Mouse (Mus musculus): ENCODE results near the gene Fam43a. TPM values are rescaled to one million over a fixed set of nuclear protein-coding genes. Genes with fewer than 3 reads are reported as not detected.

The Fam43a gene
- total RNA-seq (2021): 10 to 100 TPM; 23.6 to 27.5 TPM
- long read RNA-seq, experiment 1, transcript Fam43a-201 (1 exons, 3,075 nt): major isoform, 24 of 24 reads
- long read RNA-seq, experiment 1, partial matches to known transcripts: 0 of 24 reads
- long read RNA-seq, experiment 1, other reads (novel, unspliced or antisense): 0 of 24 reads
- long read RNA-seq, experiment 2, transcript Fam43a-201 (1 exons, 3,075 nt): major isoform, 9 of 9 reads
- long read RNA-seq, experiment 2, partial matches to known transcripts: 0 of 9 reads
- long read RNA-seq, experiment 2, other reads (novel, unspliced or antisense): 0 of 9 reads

DNA sequence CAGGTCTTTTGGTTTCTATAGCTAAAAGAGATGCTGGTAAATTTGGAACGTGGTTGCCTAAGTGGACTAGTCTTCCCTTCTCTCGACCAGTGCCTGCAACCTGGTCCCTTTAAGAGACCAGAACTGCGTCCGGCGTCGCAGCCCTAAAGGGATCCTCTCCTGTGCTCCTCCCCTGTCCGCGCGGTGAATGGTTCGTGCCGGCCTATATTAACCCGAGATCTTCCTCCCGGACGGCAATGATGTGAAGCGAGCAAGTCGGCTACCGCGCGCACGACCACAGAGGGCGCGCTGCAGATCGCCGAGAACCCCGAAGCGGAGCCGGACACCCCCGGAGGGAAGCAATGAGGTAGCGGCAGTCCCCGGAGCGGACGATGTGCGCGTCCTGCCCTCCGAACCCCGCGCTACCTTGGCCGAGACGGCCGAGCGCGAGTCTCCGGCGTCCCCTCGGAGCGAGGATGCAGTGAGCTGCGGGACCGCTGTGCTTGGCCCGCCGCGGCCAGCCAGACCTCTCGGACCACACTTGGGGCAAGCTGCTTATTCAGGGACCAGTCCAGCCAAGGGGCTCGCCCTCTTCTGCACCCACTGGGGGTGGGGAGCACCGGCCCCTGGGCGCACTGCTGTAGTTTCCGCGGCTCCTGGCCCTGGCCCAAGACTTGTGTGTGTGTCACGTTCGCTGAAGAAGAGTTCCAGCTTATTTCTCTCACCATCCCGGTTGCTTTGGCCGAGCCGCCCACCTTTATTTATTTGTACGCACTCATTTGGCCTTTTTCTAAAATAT lies at the start of gene Fam43a:
Gene Fam43a (plus strand): TSS at position 233 of the 778 bp plus-strand sequence.
- peak; percentile 94 to 95 for DNase-seq

DNA sequence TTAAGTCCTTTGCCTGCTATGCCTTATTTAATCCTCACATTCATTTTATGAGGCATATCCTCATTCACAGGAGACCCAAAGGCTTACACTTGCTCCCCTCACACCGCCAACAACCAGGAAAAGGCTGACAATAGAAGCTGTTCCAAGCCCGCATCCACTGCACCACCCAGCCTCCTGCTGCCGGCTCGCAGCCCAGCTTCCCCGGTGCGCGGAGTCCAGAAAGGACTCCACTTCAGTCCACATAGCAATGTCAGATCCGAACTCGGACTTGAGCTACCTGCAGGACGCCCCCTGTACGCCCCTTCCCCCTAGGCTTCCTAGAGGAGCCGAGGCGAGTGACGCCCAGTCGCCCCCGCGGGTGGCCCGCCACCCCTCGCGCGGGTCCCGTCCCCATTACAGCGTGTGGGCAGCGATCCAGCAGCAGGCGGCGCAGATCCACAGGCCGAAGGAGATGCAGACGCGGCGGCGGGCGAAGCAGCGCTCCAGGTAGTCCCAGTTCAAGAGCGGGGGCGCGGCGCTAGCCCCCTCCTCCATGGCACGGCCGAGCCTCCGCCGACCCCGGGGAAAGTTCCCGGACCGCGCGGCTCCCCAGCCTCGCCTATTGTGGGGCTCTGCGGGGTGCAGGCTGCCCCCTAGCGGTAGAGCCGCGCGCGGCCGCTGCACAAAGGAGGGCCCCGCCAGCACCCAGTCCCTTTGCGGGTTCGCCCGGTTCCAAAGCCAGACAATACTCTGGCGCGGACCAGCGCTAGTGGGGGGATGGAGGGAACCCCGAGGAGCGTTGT lies 49.4 kb upstream of the Fam43a start:
- DNase-seq: peak; percentile 80 to 90

DNA sequence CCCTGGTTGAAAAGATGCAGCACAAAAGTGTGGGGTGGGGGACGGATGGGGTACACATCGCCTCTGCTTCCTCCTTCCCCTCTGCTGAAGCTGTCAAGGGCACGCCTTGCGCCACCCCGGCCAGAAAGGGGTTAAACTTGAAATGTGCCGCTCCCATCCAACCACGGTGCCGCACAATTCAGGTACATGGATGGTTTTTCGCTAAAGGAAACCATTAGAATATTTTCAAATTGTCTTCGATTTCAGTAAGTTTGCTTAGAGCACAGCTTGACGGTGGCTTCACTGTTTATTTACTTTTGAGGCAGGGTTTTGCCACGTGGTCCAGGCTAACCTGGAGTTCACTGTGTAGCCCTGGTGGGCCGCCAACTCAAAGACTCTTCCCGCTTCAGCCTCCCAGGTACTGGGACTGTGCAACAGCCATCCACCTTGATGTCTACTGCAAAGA lies 48.8 kb upstream of the Fam43a start, which contains the start of gene Tmem44:
Gene Tmem44 (minus strand): TSS at position 95 of the 445 bp plus-strand sequence.
- no peak for DNase-seq

DNA sequence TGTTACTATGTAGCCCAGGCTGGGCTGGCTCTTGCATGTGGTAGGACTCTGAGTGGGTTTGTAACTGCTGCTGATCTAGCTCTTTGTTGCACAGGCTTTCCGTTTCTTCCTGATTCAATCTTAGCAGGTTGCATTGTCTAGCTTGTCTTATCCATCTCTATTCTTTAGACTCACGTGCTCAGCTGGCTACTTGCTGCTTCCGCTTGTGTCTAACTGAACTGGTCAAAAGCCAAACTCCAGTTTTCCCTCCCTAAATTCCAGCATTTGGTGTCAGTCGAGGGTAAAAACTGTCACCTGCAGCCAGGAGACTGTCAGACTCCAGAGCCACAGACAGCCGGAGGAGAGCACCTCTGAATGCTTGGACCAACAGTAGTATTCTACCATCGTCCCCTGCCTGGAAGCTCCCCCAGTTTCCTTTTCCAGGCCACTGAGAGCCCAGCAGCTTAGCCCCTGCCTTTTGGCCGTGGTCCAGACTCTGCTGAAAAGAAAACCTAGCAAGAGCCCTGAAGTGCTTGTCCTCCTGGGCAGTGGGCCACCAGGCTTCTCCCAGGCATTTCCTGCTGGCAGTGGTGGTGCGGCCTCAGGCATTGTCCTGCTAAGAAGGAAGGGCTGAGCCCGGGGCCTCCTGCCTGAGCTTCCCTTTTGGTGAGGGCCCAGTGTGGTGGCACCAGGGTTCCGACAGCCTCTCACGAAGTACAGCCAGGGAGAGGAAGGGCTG lies 46.7 kb upstream of the Fam43a start:
- DNase-seq: peak; percentile 73 to 81

DNA sequence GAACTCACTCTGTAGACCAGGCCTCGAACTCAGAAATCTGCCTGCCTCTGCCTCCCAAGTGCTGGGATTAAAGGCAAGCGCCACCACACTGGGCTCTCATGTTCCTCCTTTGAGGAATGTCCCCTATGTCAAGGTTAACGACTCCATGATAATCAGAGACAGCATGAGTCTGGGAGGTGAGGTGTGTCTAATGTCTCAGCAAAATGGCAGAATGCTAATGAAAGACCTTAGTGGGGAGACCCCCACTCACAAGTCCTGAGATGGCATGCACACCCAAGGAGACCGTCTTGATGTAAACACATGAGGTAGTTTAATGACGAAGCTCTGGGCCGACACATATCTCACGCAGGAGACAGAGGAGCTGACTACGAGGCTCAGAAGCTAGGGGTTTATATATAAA lies 45.4 kb upstream of the Fam43a start:
- DNase-seq: no peak

DNA sequence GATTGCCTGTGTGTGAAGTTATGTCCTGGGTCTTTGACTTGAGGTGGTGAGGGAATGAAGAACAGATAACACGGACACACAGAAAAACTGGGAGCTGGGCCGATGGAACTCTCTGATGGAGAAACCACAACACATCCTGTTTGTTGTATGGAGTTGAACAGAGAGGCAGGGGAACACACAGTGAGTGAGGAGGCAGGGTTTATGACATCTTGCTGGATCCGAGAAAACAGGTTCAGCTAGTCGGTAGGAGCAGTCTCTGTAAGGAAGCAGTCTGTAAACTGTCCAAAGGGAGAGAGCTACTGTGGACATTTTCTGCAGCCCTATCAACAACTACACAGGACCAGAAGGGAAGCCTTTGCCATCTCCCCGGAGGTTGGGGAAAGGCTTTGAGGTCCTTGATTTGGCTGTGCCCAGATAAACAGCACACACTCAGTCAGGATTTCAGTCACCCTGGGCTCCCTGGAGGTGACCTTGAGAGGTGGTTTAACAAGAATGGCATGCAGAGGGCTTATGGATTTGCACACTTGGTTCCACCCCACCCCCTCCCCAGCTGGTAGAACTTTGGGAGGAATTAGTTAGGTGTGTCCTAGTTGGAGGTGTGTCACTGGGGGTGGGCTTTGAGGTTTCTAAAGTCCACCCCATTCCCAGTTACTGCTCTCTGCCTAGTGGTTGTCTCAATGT lies 40.1 kb upstream of the Fam43a start:
- peak; percentile 31 to 38 for DNase-seq

DNA sequence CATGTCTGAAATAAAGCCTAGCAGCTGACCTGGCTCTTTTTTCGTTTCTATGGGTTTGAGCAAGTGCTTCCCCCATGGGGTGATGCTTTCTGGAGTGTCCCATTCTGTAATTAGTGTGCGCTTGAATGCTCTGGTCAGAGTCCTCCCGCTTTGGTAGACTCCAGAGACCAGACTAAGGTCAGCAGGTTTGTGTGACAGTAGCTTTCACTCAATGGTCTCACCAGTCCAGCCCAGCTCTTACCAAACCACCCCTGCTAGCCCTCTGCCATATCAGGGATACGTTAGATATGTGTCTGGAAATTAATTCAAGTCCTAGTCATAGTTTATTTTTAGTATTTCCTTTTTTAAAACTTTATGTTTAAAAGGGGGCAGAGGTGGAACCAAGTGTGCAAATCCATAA lies 38.9 kb upstream of the Fam43a start:
- DNase-seq: no peak

DNA sequence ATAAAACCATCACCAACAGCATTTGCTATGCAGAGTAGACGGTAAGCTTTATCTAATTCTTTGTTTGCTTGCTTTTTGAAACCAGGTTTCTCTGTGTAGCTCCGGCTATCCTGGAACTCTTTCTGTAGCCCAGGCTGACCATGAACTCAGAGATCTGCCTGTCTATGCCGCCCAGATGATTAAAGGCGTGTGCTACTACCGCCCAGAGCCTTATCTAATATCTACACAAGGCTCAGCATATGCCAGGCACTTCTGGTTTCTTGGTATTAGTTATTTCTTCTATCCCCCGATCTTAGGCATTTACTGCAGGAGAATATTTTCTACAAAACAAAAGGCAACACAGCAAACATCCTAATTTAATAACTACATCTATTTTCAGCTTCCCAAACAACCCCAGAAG lies 33.9 kb upstream of the Fam43a start:
- no peak for DNase-seq

DNA sequence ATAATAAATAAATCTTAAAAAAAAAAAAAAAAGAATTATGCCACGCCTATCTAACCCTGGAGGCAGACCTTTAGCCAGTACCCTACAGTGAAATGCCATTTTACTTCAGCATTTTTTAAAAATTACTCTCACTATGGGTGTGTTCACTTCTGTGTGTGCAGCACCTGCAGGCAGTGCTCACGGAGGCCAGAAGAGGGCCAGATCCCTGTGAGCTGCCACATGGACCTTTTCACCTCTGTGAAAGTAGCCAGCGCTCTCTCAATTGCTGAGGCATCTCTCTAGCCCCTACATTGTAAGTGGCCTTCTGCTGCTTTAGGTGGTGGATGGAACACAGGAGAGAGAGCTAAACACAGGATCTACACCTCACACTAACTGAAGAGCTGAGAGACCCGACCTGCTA lies 29.4 kb upstream of the Fam43a start:
- no peak for DNase-seq

DNA sequence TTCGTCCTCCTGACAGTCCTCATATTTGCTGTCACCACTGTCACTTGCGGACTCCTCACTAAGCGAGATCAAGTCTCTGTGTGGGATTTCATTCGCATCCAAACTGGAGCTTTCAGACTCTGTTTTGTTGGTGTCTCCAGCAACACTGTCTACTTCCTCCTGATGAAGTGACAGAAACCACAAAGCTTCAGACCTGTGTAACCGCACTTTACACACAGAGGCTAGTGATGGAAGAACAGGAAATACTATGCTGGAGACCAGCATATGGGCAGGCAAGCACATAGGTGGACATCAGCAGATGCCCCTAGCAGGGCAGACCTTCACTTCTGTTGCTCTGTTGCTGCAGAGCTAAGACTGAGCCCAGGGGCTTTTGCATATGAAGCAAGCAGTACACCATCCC lies 28.1 kb upstream of the Fam43a start:
- no peak for DNase-seq

DNA sequence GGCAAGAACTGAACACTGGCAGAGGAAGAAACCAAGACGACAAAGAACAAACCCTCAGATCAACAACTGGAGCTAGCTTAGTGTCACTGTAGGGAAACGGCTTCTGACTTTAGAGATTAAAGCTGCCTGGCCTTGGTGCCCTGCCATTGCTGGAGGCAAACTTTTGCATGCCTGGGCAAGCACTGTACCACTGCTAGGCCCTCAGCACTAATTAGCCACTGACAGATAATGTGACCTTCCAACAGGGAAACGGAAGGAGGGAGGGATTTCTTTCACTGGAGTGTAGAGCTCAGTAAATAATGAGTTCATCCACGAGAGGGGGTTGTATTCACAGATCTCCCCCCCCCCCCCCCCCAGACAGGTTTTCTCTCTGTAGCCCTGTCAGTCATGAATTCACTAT lies 27.3 kb upstream of the Fam43a start:
- peak in 1 of 2 experiments; percentile 12 for DNase-seq

DNA sequence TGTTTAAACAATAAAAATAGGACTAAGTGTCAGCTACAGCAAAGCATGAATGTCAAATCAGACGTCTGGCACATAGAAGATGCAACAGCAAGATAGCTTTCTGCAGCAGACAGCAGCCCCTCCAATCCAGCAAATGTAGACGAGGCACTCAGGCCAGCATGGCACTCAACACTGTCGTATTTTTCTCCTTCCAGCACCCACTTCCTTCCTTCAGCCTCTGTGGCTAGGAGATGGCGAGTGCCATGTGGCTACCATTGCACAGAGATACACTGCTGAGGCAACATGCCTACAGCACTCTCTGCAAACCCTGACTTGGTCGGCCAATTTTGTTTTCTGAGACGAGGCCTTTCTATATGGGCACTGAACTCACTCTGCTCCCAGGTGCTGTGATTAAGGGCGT lies 23.7 kb upstream of the Fam43a start:
- DNase-seq: no peak

DNA sequence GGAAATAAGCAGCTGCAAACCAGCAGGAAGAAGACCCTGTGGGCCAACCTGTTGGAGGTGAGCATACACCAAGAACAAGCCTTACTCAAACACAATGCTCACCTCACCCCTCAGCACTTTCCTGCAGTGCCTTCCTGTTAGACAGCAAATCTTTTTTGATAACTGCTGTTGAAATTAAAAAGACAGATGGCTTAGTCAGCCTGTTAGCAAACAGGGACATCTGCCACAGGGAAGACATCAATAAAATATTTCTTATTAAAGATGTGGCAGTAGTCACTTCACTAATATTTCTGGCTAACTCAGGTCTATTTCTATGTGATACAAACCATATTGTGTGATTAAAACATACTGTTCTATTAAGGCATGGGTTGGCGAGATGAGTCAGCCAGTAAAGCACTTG lies 23.1 kb upstream of the Fam43a start:
- no peak for DNase-seq

DNA sequence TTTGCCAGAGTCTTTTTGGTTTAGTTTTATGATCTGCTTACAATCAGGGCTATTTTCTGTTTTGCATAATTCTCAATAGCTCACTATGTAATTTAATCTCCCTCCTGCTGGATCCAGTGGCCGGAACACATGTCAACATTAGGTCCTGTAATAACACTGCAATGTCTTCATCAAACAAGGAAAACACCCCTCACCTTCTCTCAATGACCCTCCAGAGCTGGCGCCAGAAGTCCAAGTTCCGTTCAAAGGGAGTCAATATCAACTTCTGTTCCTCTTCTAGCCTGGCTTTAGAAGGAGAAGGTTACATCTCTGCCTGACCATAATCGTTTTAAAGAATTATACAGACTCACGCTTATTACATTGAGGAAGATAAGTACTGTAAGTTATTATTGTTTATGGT lies 18.8 kb upstream of the Fam43a start:
- DNase-seq: no peak

DNA sequence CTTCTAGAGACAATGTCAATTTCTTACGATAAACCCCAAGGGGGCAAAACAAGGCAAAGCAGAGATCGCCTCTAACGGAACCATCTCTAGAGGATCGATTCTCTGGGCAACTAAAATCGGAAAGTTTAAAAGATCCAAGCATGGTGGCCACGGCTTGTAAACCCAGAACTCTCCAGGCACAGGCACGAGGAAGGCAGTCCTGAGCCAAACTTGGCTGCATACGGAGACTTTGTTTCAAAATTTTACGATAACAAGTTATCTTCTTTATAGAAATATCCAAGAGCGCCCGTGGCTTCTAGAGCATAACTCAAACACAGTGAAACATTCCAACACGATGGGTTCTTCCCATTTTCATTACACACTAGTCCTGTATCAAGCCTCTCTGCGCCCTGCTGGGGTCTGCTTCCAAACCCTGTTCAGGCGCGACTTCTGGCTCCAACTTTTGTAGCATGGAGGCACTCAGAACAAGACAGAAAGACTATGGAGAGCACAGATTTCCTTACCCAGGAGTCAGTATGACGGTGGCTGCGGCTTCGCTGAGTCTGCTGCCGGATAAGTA lies 12.5 kb upstream of the Fam43a start:
- no peak for DNase-seq

DNA sequence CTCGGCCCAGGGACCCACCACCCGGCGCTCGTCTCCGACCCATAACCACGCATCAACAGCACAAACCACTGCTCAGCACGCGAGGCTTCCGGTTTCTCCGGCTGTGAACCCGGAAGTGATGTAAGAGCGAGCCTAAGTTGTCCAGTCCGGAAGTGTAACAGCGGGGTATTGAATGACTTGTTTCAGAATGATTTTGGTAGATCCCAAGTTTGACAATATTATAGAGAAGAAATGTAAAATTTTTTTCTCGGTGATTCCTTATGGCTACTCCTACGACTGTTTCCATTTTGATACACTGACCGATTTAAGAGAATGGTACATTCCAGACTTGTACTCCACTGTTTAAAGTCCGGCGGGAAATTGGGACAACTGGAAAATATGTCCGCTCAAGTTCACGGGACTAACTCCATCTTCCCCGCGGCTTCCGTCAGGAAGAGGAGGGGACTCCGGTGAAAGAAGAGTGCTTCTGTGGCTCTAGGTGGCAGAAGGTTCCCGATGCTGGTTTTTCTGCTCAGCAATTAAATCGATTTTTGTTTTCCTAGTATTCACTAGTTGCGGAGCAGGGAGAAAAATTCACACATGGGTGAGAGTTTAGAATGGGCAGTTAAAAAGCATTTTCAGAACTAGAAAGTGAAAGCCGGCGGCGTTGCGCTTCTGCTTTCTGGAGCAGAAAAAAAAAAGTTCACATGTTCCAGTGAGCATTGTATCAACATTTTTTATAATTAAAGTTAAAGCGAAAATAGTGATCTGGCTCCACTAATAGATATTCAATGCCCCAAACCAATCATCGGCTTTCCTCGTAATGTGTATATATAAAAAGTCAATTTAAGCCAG lies 11.8 kb upstream of the Fam43a start, which contains the start of gene Lsg1:
Gene Lsg1 (minus strand): TSS at position 99 of the 834 bp plus-strand sequence.
- peak; percentile 84 to 88 for DNase-seq

DNA sequence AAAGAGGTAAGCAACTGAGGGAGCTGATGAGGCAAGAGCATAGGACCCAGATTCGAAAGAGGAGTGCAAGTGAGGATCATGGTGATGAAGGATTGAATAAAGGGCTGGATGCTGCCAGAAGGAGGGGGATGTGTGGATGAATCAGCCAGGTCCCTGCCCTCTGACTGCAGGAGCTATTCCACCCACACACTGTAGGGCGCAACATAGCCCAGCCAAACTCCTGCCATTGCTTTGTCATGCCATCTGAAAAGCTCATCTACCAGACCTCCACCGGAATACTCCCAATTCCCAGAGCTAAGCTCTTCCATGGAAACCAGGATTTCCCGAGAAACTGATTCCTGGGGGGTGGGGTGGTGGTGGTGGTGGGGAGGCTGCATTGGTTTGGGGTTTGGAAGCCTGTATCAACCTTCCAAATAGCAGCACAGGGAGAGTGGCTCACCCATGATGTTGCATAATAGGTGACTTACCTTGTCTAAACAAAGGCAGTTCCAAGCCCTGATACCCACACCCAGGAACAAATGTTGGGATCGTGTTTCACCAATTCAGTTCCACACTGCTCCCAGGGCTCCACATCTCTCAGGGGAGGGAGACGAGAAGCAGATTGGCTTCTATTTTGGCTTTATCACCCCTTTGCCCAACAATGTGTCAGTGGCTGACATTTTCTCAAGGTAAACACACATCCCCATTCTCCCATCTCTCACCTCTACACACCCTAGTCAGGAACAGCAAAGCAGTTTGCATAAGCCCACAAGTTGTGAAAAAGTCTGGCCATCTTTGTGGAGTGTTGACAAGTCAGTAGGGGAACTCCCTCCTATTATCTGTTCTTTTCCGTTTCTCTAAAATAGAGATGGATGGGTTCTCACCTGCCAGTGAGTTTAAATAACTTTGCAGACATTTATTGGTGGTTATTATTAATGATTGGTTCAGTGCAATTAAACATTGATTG lies 9.0 kb upstream of the Fam43a start:
- DNase-seq: no peak

DNA sequence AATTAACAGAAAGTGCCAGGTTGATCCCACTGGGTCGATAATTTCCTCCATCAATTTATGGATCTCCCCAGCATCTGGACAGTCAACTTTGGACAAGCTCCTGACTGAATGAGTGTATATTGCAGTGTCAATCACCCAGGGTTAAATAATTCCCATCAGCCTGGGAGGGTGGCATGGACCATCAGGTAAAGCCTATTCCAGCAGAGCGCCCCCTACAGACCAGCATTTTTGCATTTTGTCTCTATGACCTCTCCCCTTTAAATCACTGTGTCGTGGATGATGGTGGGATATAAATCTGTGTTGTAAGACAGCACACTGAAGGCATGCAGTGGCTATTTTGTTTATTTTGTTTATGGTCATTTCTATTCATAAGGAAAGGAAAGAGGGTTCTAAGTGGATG lies 7.5 kb upstream of the Fam43a start:
- no peak for DNase-seq

DNA sequence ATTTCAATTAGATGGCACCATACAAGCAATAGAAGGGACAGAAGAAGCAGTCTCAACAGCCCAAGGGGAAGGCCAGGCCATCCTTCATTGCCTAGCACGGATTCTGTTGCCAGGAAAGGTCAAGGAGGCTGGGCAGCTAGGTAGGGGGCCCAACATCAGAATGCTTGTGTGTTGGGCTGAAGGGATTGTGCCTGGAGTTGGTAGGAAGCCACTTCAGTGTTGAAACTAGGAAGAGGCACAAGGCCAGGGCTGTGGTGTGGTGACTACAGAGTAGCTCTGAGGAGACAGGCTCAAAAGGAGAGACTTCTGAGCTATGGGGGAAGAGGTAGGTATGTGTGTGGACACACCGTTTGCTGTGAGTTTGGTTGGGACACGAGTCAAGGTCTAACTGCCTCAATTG lies 4.2 kb upstream of the Fam43a start:
- no peak for DNase-seq
